Mouse (Mus musculus) megakaryocyte, adult 5-6 weeks (primary cell): ENCODE results near the gene Cmbl. TPM values are rescaled to one million over a fixed set of nuclear protein-coding genes. Genes with fewer than 3 reads are reported as not detected.

ENCODE experiments used
- ATAC-seq: 2 replicates; pipeline ENCODE4 v1.8.0; 2016; ENCODE audit warnings: mild to moderate bottlenecking, inconsistent platforms; ENCODE audit not compliant: poor library complexity, severe bottlenecking
- total RNA-seq, 2 experiments: library from RNA; stranded (forward) in 1 of 2; stranded (reverse) in 1 of 2; fragments of 153-499, 151-499 nt in 1 of 2; fragments of 221-1000, 200-1000 nt in 1 of 2; gene quantifications; 2 replicates each; pipeline versions ENCODE4 v1.2.3 to v1.2.4; 2015 to 2017

The Cmbl gene
- total RNA-seq, 2 experiments from 2014 or later, result 0.48 TPM; not detected in 1

- ATAC-seq, result no peak
Observed at GRCm38 (mm10) chr15:31539643-31540512, 25.3 kb upstream of the Cmbl start.

GRCm38 (mm10) chr15:31540513-31540802 lies 24.7 kb upstream of the Cmbl start:
- ATAC-seq, result no peak

GRCm38 (mm10) chr15:31542013-31542958 lies 22.9 kb upstream of the Cmbl start:
- peak; percentile 33 for ATAC-seq

GRCm38 (mm10) chr15:31543246-31543645 lies 21.9 kb upstream of the Cmbl start:
- no peak for ATAC-seq

- ATAC-seq, result no peak
Observed at GRCm38 (mm10) chr15:31545058-31545457, 20.1 kb upstream of the Cmbl start.

GRCm38 (mm10) chr15:31546291-31546690 lies 18.9 kb upstream of the Cmbl start:
- ATAC-seq, result no peak

GRCm38 (mm10) chr15:31547421-31547820 lies 17.8 kb upstream of the Cmbl start:
- 0 out of 2 replicates have a peak, but pooled peaks have one; percentile 24 for ATAC-seq

GRCm38 (mm10) chr15:31550381-31550780 lies 14.8 kb upstream of the Cmbl start:
- no peak for ATAC-seq

GRCm38 (mm10) chr15:31554855-31555254 lies 10.3 kb upstream of the Cmbl start:
- ATAC-seq, result peak; percentile 38; the same call in 1 of the 2 replicates

- no peak for ATAC-seq
Observed at GRCm38 (mm10) chr15:31561390-31561789, 3.8 kb upstream of the Cmbl start.

GRCm38 (mm10) chr15:31561976-31562375 lies 3.2 kb upstream of the Cmbl start:
- ATAC-seq, result no peak

- ATAC-seq, result no peak
Observed at GRCm38 (mm10) chr15:31562847-31563246, 2.3 kb upstream of the Cmbl start.

- 0 out of 2 replicates have a peak, but pooled peaks have one; percentile 35 for ATAC-seq
Observed at GRCm38 (mm10) chr15:31563577-31564546, 1.3 kb upstream of the Cmbl start.

GRCm38 (mm10) chr15:31565786-31566185 lies 597 bp downstream of the Cmbl start:
- ATAC-seq, result no peak

- no peak for ATAC-seq
Observed at GRCm38 (mm10) chr15:31567431-31567830, 2.2 kb downstream of the Cmbl start.

- ATAC-seq, result no peak
Observed at GRCm38 (mm10) chr15:31568581-31568996, 3.4 kb downstream of the Cmbl start.

GRCm38 (mm10) chr15:31569325-31570022 lies 4.3 kb downstream of the Cmbl start:
- no peak for ATAC-seq

GRCm38 (mm10) chr15:31570959-31571358 lies 5.8 kb downstream of the Cmbl start:
- peak; percentile 36; the same call in 1 of the 2 replicates for ATAC-seq

- peak; percentile 95 for ATAC-seq
Observed at GRCm38 (mm10) chr15:31571906-31572722, 6.9 kb downstream of the Cmbl start.
